Mouse (Mus musculus) liver, postnatal 0 days (tissue): ENCODE measurements around the gene Ercc6l.

Experiments used
- CTCF ChIP-seq: sonication (generic); IDR thresholded peaks from 2 replicates; pipeline ENCODE4 v1.5.1; 2016; ENCODE audit warnings: antibody characterized with exemption, low read depth
- EP300 ChIP-seq: IDR thresholded peaks from 2 replicates; pipeline ENCODE4 v1.6.1; 2016; ENCODE audit warnings: antibody characterized with exemption, low read depth, mild to moderate bottlenecking

- TF ChIP-seq CTCF (no peak), EP300 (no peak)
Measured at GRCm38 (mm10) chrX:102182575-102182974, 25.7 kb upstream of the Ercc6l start.
